ENCODE assay signal across 11 mouse cellular contexts in the genomic region with DNA sequence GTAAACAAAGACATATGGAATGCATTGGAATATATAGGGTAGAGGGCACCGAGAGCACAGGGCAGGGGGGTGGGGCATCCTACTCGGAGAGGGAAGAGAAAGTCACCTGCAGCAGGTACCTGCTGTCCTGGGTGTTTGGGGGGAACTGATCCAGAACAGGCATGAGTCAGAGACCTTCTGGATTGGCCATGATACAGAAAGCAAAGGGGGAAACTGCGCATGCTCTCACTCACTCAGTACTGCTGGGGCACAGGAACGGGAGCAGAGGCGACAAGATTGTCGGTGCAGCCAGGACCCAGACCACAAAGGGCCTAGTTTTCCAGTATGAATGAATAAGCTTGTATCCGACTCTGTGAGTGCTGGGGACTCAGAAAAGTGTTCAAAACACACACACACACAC. TPM values are rescaled to one million over a fixed set of nuclear protein-coding genes. Genes with fewer than 3 reads are reported as not detected.
DNase-seq lines count a peak whose midpoint lies in the region; ATAC-seq lines count a peak whose summit lies in the region.
"Had no signal": no experiment of that assay in that cellular context is flagged by ENCODE, and none has a peak within 500 bp of the region (broad histone marks: within the 10 kb centered on the region; RNA-seq: fewer than 3 reads in every experiment).

No protein-coding gene starts in this region.

- WGBS in heart, embryonic 16.5 days: 53% methylated on average over 7 of the region's 7 CpGs

- no peak overlapping the region for H3K4me3 ChIP-seq in heart, embryonic 16.5 days (ENCODE audit: low read length)
- H3K4me3 ChIP-seq: embryonic facial prominence, embryonic 12.5 days; left cerebral cortex, adult 2 months had no signal

- no peak overlapping the region for H3K9ac ChIP-seq in heart, embryonic 16.5 days (ENCODE audit: low read length)
- H3K9ac ChIP-seq: embryonic facial prominence, embryonic 12.5 days had no signal

- peak overlapping the region; percentile 41; the same call in 1 of the 2 replicates for H3K4me2 ChIP-seq in heart, embryonic 16.5 days (ENCODE audit: low read depth, low read length)
- H3K4me2 ChIP-seq: embryonic facial prominence, embryonic 12.5 days had no signal

- H3K36me3 ChIP-seq in heart, embryonic 16.5 days (ENCODE audit: control insufficient read depth, insufficient read depth): no peaks in the 10 kb centered on the region
- H3K36me3 ChIP-seq: embryonic facial prominence, embryonic 12.5 days had no signal

- H3K9me3 ChIP-seq in heart, embryonic 16.5 days (replicated peaks; ENCODE audit: control insufficient read depth, low read length): no peaks in the 10 kb centered on the region
- H3K9me3 ChIP-seq: embryonic facial prominence, embryonic 12.5 days had no signal

- no peaks in the 10 kb centered on the region for H3K27me3 ChIP-seq in heart, embryonic 16.5 days (ENCODE audit: control insufficient read depth, insufficient read depth, low read length)
- H3K27me3 ChIP-seq: embryonic facial prominence, embryonic 12.5 days had no signal

- intact Hi-C loops in heart, postnatal 36 days (cut with DNase I): no loop called here
- intact Hi-C loops in left cerebral cortex, postnatal 14 days (cut with DNase I): no loop called here

- DNase-seq in heart, postnatal 36 days: no peak
- DNase-seq in retina, postnatal 1 day: peak; percentile 37
- no peak for DNase-seq in retina, embryonic 14.5 days (ENCODE audit: low spot score)
- peak; percentile 36 for DNase-seq in fibroblast of lung, adult 2 months (ENCODE audit: low read depth)
- no peak for DNase-seq in left cerebral cortex, postnatal 14 days (ENCODE audit: low spot score in 2 of 2)
- DNase-seq: lung, adult 2 months had no signal

- no peak overlapping the region for H3K27ac ChIP-seq in heart, embryonic 16.5 days (ENCODE audit: low read length)
- H3K27ac ChIP-seq: embryonic facial prominence, embryonic 12.5 days; left cerebral cortex, adult 2 months had no signal

- ATAC-seq in heart, embryonic 16.5 days (replicated peaks; ENCODE audit: extremely low read depth, insufficient read depth, low FRiP score): peak; percentile 32; the same call in 1 of the 2 replicates
- no peak for ATAC-seq in megakaryocyte, adult 5-6 weeks (ENCODE audit: poor library complexity, severe bottlenecking)
- ATAC-seq: inflammation-experienced regulatory T-cells, adult 6 months had no signal

- peaks cover 9% of the 10 kb centered on the region for H3K4me1 ChIP-seq in heart, embryonic 16.5 days (ENCODE audit: control insufficient read depth, insufficient read depth, low read length)

RNA-seq across cellular contexts. Expression of a gene that starts 36.5 kb away (rescaled TPM):
- polyA plus RNA-seq in heart, embryonic 16.5 days (2015; fragmentation: Nextera tagmentation; extraction: Ambion mirVana): 29.3 and 34.2 TPM in 2 replicates
- 10 to 100 TPM; 42.0 to 53.5 TPM for total RNA-seq in heart, postnatal 36 days (2021)
- 27.1 and 29.4 TPM in 2 replicates for total RNA-seq in megakaryocyte, adult 5-6 weeks (2015)
- 19.8 and 22.6 TPM in 2 replicates for total RNA-seq in megakaryocyte, adult 5-6 weeks (2017)
- 10 to 100 TPM; 15.2 to 16.1 TPM for total RNA-seq in left cerebral cortex, postnatal 14 days (2021)

Comparison
In these comparisons a context has a peak if more than half of its experiments do, and no peak if none do; other contexts are left out.
1. DNase-seq: peak in retina, postnatal 1 day (single experiment) and fibroblast of lung, adult 2 months (single experiment); none in heart, postnatal 36 days (0 of 2), retina, embryonic 14.5 days (single experiment) and left cerebral cortex, postnatal 14 days (0 of 2).